Mouse (Mus musculus) retina, adult 2 months (tissue): Measurements from ENCODE around the gene Trim8.

Experiments used
- DNase-seq: peaks from one replicate; pipeline ENCODE4 v3.0.0-alpha.2; 2012; ENCODE audit warnings: low read depth, low spot score

Trim8 gene

GRCm38 (mm10) chr19:46501401-46502068, at the start of gene Trim8:
TSS of gene Trim8 (plus strand) at chr19:46501702.
- DNase-seq: peak; percentile 55

- DNase-seq: no peak
Observed at GRCm38 (mm10) chr19:46452052-46452827, 49.3 kb upstream of the Trim8 start.

- DNase-seq: no peak
Observed at GRCm38 (mm10) chr19:46452916-46453315, 48.6 kb upstream of the Trim8 start.

GRCm38 (mm10) chr19:46454126-46454880, 47.2 kb upstream of the Trim8 start:
- no peak for DNase-seq

- no peak for DNase-seq
Observed at GRCm38 (mm10) chr19:46455032-46455431, 46.5 kb upstream of the Trim8 start.

- no peak for DNase-seq
Observed at GRCm38 (mm10) chr19:46455556-46455955, 45.9 kb upstream of the Trim8 start.

GRCm38 (mm10) chr19:46456018-46456735, 45.3 kb upstream of the Trim8 start:
- no peak for DNase-seq

GRCm38 (mm10) chr19:46457798-46458197, 43.7 kb upstream of the Trim8 start:
- DNase-seq: no peak

- no peak for DNase-seq
Observed at GRCm38 (mm10) chr19:46459256-46459655, 42.2 kb upstream of the Trim8 start.

GRCm38 (mm10) chr19:46459889-46460288, 41.6 kb upstream of the Trim8 start:
- DNase-seq: no peak

GRCm38 (mm10) chr19:46462574-46462973, 38.9 kb upstream of the Trim8 start:
- no peak for DNase-seq

- no peak for DNase-seq
Observed at GRCm38 (mm10) chr19:46463446-46463845, 38.1 kb upstream of the Trim8 start.

GRCm38 (mm10) chr19:46466160-46466559, 35.3 kb upstream of the Trim8 start:
- DNase-seq: no peak

- DNase-seq: no peak
Observed at GRCm38 (mm10) chr19:46467051-46467503, 34.4 kb upstream of the Trim8 start.

GRCm38 (mm10) chr19:46470364-46471240, 30.9 kb upstream of the Trim8 start:
- DNase-seq: no peak

- DNase-seq: no peak
Observed at GRCm38 (mm10) chr19:46471324-46472093, 30.0 kb upstream of the Trim8 start.

GRCm38 (mm10) chr19:46477432-46477845, 24.1 kb upstream of the Trim8 start:
- no peak for DNase-seq

GRCm38 (mm10) chr19:46478242-46478641, 23.3 kb upstream of the Trim8 start:
- no peak for DNase-seq

- no peak for DNase-seq
Observed at GRCm38 (mm10) chr19:46478826-46479225, 22.7 kb upstream of the Trim8 start.
